Mouse (Mus musculus) cerebellum, adult 11 months (tissue): Measurements from ENCODE around the gene Lrp2bp.

Experiments
- DNase-seq: peaks from one replicate; pipeline ENCODE4 v3.0.0; 2022

Gene Lrp2bp

DNA sequence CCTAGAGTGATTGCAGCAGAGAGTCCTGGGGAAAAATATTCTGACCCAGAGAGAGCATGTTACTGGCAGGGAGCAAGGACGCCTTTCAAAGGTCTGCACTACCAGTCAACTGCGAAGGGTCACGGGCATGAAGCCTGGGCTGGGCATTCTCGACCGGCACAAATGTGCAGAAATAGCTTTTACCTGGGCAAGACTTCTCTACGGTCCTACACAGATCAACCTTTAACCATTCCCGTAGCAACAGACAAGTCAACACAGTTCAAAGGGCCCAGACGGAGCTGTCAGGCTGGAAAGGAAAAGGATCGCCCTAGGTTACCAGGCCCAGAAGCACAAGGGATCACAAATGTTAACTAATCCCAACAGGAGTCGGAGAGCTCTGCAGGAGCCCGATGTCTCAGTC is 37.1 kb downstream of the Lrp2bp start:
- no peak for DNase-seq

DNA sequence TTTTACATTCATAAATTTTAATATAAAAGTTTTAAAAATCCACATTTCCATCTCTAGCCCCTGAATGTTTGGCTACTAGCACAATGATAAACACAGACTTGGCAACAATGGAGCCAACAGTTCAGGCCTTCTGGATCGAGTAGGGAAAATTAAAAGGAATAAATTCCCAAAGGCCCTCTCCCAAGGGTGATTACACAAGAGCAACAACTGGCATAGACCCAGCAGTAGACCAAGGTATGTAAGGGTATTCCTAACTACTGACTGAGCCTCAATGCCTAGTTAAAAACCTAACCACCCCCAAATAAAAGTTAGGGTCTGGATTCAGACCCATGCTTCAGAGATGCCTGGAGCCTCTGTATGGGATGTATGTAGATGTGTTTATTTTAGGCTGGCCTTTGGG is 40.6 kb downstream of the Lrp2bp start:
- DNase-seq, result no peak

DNA sequence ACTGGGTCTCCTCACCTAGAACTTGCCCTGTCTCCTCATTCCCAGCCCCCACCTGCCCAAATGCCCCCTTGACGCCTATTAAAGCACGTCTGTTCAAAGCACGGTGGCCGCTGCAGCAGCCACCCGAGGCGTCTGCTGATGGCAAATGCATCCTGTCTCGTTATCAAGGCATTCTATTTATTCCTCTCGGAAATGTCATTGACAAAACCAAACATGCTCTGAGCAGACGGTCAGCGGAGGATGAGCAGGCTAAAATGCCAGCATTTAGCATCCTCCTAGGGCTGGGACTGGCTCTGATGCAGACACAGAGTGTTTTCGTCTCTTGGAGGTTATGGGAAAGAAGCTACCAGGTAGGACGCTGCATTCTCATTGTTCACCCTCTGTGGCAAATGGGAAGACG is 41.2 kb downstream of the Lrp2bp start:
- no peak for DNase-seq

DNA sequence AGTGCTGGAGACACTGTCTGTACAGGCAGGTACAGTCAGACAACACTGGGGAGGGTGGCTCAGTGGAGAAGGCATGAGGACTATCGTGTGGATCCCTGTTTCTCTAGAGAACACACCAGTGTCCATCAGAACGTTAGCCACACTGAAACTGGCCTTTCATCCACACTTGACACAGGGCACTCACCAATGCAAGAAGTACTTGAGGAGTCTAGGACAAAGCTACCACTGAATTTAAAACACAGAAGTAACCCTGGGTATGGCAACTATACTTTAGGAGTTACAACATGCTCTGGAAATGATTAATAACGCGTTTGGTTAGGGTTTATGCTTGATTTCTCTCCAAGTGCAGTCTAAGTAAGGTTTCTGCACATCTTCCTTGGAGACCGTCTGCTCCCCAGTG is 73.7 kb downstream of the Lrp2bp start:
- DNase-seq, result no peak

DNA sequence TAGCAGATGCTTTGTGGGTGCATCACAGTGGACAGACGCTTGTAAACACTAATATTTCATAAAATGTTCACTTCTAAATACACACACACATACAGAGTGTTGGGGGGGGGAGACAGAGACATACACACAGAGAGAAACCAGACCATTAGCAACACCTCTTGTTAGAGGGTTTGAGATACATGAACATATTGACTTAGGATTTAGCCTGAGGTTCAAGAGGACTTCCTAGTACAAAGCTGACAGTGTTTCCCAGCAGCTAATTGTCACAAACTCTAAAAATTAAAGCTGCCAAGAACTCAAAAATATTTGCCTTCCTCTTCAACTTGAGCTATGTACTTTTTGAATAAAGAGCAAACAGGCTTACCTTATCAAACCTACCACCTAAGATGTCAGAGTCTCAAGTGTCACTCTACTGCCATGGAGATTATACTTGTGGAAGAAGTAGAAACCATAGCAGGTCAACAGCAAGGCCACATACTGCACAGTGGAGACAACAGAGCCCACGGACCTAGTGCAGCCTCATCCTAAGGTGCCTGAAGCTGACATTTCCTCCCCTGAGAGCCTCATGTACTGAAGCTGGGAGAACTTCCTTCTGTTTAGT is 74.5 kb downstream of the Lrp2bp start:
- DNase-seq, result no peak

DNA sequence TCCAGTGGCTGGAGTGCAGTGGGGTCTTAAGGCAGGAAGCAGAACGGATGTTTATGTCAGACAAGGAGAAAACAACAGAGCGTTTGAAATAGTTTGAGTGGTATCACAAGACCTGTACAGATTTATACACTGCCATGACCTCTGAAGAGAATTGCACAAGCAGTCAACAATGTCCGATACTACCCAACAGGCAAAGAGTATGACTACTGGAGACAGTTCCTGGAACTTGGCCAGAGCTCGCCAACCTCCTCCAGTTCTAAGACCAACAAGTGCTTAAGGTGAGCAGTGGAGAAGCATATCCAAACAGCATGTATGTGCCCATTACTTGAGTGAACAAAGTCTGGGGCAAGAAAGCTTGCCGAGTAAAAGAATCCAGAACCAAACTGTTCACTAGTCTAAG is 76.1 kb downstream of the Lrp2bp start:
- no peak for DNase-seq

DNA sequence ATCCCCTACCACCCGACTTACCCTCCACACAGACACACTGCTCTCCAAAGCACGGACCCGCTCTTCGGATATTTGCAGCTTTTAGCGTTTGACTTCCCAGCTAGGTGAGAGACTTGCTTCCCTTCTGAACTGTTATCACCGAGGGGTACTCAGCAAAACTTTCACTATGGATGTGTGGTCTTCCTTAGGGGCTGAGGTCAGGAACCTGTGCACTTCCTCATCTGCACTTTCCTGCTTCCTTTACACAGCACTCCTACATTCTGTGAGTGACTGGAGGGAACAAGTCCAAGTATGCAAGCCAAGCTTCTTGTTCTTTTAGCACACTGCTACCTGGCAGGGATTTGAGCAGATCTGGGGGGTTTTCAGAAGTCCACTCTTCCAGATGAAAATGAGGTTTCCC is 79.8 kb downstream of the Lrp2bp start:
- no peak for DNase-seq
